Mouse (Mus musculus) heart, embryonic 11.5 days (tissue): ENCODE data around the gene Mep1a. TPM values are rescaled to one million over a fixed set of nuclear protein-coding genes. Genes with fewer than 3 reads are reported as not detected.

Experiments
- ATAC-seq: fragments of 200-750 bp; cut with Nextera tagmentation; replicated peaks from 2 replicates; pipeline ENCODE4 v1.8.0; 2017; ENCODE audit warnings: moderate library complexity; ENCODE audit not compliant: insufficient number of reproducible peaks, low FRiP score, low TSS enrichment
- H3K27ac ChIP-seq: fragments of 300-500 bp; sonication (generic); 2 replicates; pipeline ENCODE4 v1.5.1; 2014; ENCODE audit warnings: mild to moderate bottlenecking, low read depth, low read length
- H3K27me3 ChIP-seq: fragments of 300-500 bp; sonication (generic); 2 replicates; pipeline ENCODE4 v1.6.1; 2014; ENCODE audit warnings: mild to moderate bottlenecking, low read length, mixed read lengths; ENCODE audit not compliant: control insufficient read depth, insufficient read depth
- H3K36me3 ChIP-seq: fragments of 300-500 bp; sonication (generic); 2 replicates; pipeline ENCODE4 v1.6.1; 2014; ENCODE audit warnings: mild to moderate bottlenecking, low read length, moderate library complexity, mixed read lengths; ENCODE audit not compliant: control insufficient read depth, insufficient read depth
- H3K4me1 ChIP-seq: fragments of 300-500 bp; sonication (generic); 2 replicates; pipeline ENCODE4 v1.6.1; 2014; ENCODE audit warnings: low read length; ENCODE audit not compliant: control insufficient read depth, insufficient read depth
- H3K4me2 ChIP-seq: fragments of 300-500 bp; sonication (generic); 2 replicates; pipeline ENCODE4 v1.6.1; 2014; ENCODE audit warnings: mild to moderate bottlenecking, moderate library complexity
- H3K4me3 ChIP-seq: fragments of 300-500 bp; sonication (generic); 2 replicates; pipeline ENCODE4 v1.5.1; 2014; ENCODE audit warnings: low read depth, low read length
- H3K9ac ChIP-seq: fragments of 300-500 bp; sonication (generic); 2 replicates; pipeline ENCODE4 v1.6.1; 2014; ENCODE audit warnings: mild to moderate bottlenecking, low read depth, low read length, moderate library complexity
- H3K9me3 ChIP-seq: fragments of 300-500 bp; sonication (generic); replicated peaks from 2 replicates; pipeline ENCODE4 v1.6.1; 2016; ENCODE audit warnings: low read length; ENCODE audit not compliant: control insufficient read depth
- WGBS: fragments of 180-500 bp; shearing (Covaris S2); extraction: QIAGEN DNeasy Blood & Tissue Kit; methylation state at CpG from one replicate; pipeline ENCODE4 v1.1.7; 2014; ENCODE audit not compliant: insufficient replicate concordance; 5-methylcytosine and 5-hydroxymethylcytosine counted together
- polyA plus RNA-seq: library from polyadenylated mRNA; unstranded; fragments of >200 nt; fragmentation: Nextera tagmentation; extraction: Ambion mirVana; gene quantifications from 2 replicates; pipeline ENCODE4 v1.2.1, GENCODE M21; 2014

Gene Mep1a
- polyA plus RNA-seq, 1 experiment from 2014 or later = not detected

- ATAC-seq = no peak
- Histone ChIP-seq H3K4me3 (no peak overlapping the region), H3K27ac (no peak overlapping the region), H3K9me3 (no peaks in the 10 kb centered on the region), H3K27me3 (no peaks in the 10 kb centered on the region), H3K9ac (no peak overlapping the region), H3K4me2 (no peak overlapping the region), H3K4me1 (peaks cover 4% of the 10 kb centered on the region; the same call in 1 of the 2 replicates), H3K36me3 (no peaks in the 10 kb centered on the region)
- 16% methylated on average over 3 of the region's 3 CpGs for WGBS
These were observed 32.6 kb downstream of the Mep1a start for GRCm38 (mm10) chr17:43470039-43470438.

- Histone ChIP-seq H3K4me2 (no peak overlapping the region), H3K4me3 (no peak overlapping the region), H3K27me3 (no peaks in the 10 kb centered on the region), H3K27ac (no peak overlapping the region), H3K4me1 (no peaks in the 10 kb centered on the region), H3K9me3 (no peaks in the 10 kb centered on the region), H3K9ac (no peak overlapping the region), H3K36me3 (no peaks in the 10 kb centered on the region)
- WGBS = 35% methylated on average over 19 of the region's 19 CpGs
- peak; percentile 71 for ATAC-seq
These were observed 42.1 kb downstream of the Mep1a start for GRCm38 (mm10) chr17:43460245-43461181.

GRCm38 (mm10) chr17:43459737-43460230 is 42.8 kb downstream of the Mep1a start:
- 71% methylated on average over 12 of the region's 12 CpGs for WGBS
- no peak for ATAC-seq
- H3K9ac ChIP-seq = no peak overlapping the region
- no peaks in the 10 kb centered on the region for H3K27me3 ChIP-seq
- H3K36me3 ChIP-seq = no peaks in the 10 kb centered on the region
- no peak overlapping the region for H3K4me2 ChIP-seq
- H3K27ac ChIP-seq = no peak overlapping the region
- H3K9me3 ChIP-seq = no peaks in the 10 kb centered on the region
- H3K4me3 ChIP-seq = no peak overlapping the region
- H3K4me1 ChIP-seq = no peaks in the 10 kb centered on the region

- no peaks in the 10 kb centered on the region for H3K36me3 ChIP-seq
- H3K9me3 ChIP-seq = no peaks in the 10 kb centered on the region
- no peak for ATAC-seq
- no peak overlapping the region for H3K4me3 ChIP-seq
- no peak overlapping the region for H3K9ac ChIP-seq
- WGBS = 13% methylated on average over 9 of the region's 9 CpGs
- no peaks in the 10 kb centered on the region for H3K4me1 ChIP-seq
- H3K27ac ChIP-seq = no peak overlapping the region
- no peaks in the 10 kb centered on the region for H3K27me3 ChIP-seq
- no peak overlapping the region for H3K4me2 ChIP-seq
These were observed 44.0 kb downstream of the Mep1a start for GRCm38 (mm10) chr17:43458598-43458997.

- no peaks in the 10 kb centered on the region for H3K9me3 ChIP-seq
- H3K27me3 ChIP-seq = no peaks in the 10 kb centered on the region
- H3K4me3 ChIP-seq = no peak overlapping the region
- H3K27ac ChIP-seq = no peak overlapping the region
- no peak overlapping the region for H3K4me2 ChIP-seq
- no peaks in the 10 kb centered on the region for H3K4me1 ChIP-seq
- no peaks in the 10 kb centered on the region for H3K36me3 ChIP-seq
- no peak overlapping the region for H3K9ac ChIP-seq
- WGBS = 27% methylated on average over 1 of the region's 1 CpGs
- ATAC-seq = no peak
These were observed 51.4 kb downstream of the Mep1a start for GRCm38 (mm10) chr17:43451216-43451615.

GRCm38 (mm10) chr17:43434485-43434884 is 68.1 kb downstream of the Mep1a start:
- Histone ChIP-seq H3K4me3 (no peak overlapping the region), H3K9ac (no peak overlapping the region), H3K36me3 (no peaks in the 10 kb centered on the region), H3K27me3 (no peaks in the 10 kb centered on the region), H3K27ac (no peak overlapping the region), H3K4me2 (no peak overlapping the region), H3K9me3 (0 out of 2 replicates have a peak, but pooled peaks cover 2% of the 10 kb centered on the region), H3K4me1 (no peaks in the 10 kb centered on the region)
- WGBS = 77% methylated on average over 8 of the region's 8 CpGs
- no peak for ATAC-seq

GRCm38 (mm10) chr17:43431692-43432091 is 70.9 kb downstream of the Mep1a start:
- H3K4me2 ChIP-seq = no peak overlapping the region
- WGBS = 36% methylated on average over 5 of the region's 5 CpGs
- H3K36me3 ChIP-seq = no peaks in the 10 kb centered on the region
- ATAC-seq = no peak
- H3K9me3 ChIP-seq = 0 out of 2 replicates have a peak, but pooled peaks cover 2% of the 10 kb centered on the region
- H3K4me1 ChIP-seq = no peaks in the 10 kb centered on the region
- H3K9ac ChIP-seq = no peak overlapping the region
- H3K27ac ChIP-seq = no peak overlapping the region
- H3K4me3 ChIP-seq = no peak overlapping the region
- no peaks in the 10 kb centered on the region for H3K27me3 ChIP-seq
